Mouse (Mus musculus) heart, postnatal 0 days (tissue): ENCODE measurements around the gene Stat6.

Experiments used
- CTCF ChIP-seq: IDR thresholded peaks from 2 replicates; pipeline ENCODE4 v1.5.1; 2016; ENCODE audit warnings: antibody characterized with exemption, control low read depth, low read depth
- EP300 ChIP-seq: IDR thresholded peaks from 2 replicates; pipeline ENCODE4 v1.6.1; 2016; ENCODE audit warnings: antibody characterized with exemption, low read depth

DNA sequence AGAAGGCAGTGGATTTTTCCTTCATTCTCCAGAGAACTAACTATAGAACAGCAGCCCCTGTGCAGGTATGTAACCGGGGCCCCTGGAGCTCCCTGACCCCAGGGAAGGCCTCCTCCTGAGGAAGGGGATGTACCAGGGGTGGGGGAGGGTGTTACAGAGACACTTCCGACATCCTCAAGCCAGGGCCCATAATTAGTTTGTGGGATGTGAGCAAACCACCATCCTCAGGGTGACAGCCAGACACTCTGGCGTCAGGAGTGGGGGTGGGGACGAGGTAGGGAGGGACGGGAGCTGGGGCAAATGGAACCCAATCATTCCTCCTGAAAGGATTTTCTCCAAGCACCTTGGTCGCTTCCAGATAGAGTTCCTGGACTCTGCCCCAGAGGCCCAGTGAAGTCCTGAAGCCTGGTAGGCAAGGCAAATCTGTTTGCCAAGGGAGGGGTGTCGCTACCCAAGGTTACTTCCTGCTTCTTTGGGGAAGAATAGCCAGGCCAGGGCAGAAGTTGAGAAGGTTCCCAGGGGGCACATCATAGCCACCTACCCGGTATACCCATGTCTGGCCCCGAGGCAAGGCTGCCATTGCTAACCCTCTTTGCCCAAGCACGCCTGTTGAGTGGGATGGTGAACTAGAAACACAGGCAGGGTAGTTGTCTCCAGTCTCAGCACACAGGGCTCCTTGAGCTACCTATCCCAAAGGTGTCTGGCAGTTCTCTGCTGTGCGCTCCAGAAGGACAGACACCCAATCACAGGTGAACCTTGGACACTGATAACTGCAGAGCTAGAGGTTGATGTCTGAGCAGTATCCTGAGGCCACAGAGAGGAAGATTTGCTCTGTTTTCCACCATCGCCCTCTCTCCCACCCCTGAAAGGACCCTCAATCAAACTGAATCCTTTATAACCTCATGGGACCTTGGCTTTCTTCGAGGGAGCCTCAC, 39.1 kb upstream of the Stat6 start:
- TF ChIP-seq CTCF (no peak), EP300 (no peak)
